Mouse (Mus musculus): ENCODE measurements around the gene Pglyrp1. TPM values are rescaled to one million over a fixed set of nuclear protein-coding genes. Genes with fewer than 3 reads are reported as not detected.

Pglyrp1 gene
- polyA plus RNA-seq, 1 experiment from 2014 or later, result 1.4 TPM

DNA sequence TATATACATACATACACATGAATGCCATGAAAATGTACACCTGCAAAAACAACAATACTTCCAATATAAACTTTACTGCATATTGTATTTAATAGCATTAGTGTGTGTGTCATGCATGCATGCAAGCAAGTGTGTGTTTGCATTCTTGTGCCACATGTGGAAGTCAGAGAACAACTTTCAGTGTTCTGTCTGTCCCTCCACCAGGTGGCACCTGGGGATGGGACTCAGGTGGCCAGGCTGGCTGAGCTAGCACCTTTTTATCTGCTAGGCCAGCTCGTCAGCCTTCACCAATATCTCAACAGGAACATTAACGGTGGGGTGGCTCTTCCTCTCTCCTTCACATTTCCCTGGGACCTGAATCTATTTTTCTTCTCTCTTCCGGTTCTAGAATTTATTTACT is 31.4 kb downstream of the Pglyrp1 start:
- Histone ChIP-seq H3K79me2 (ENCODE audit: inconsistent target) (peaks cover 2% of the 10 kb centered on the region; the same call in 1 of the 2 replicates), H3K27ac (no peak overlapping the region), H3K36me3 (ENCODE audit: inconsistent target) (no peaks in the 10 kb centered on the region), H3K4me3 (ENCODE audit: inconsistent target) (no peak overlapping the region)
- WGBS (ENCODE audit: missing documents), result 88% methylated on average over 3 of the region's 3 CpGs

DNA sequence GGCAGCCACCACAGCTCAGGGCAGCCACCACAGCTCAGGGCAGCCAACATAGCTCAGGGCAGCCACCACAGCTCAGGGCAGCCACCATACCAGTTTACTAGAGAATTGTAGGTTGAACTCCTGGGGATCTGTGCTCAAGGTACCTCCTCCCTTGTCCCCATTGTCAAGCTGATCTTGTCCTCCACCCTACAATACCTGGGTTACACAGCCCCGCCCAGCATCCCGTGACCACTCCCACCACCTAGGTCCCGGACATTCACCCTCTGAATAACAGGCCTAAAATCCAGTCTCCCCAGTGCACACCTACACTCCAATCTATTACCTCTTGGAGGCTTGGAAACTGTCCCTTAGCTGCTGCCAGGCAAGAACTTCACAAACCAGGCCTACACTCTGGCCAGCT is 33.8 kb downstream of the Pglyrp1 start:
- Histone ChIP-seq H3K27ac (no peak overlapping the region), H3K4me3 (ENCODE audit: inconsistent target) (no peak overlapping the region), H3K79me2 (ENCODE audit: inconsistent target) (peaks cover 26% of the 10 kb centered on the region), H3K36me3 (ENCODE audit: inconsistent target) (no peaks in the 10 kb centered on the region)
- WGBS (ENCODE audit: missing documents), result 94% methylated on average over 3 of the region's 3 CpGs

GRCm38 (mm10) chr7:18909797-18910196 is 38.7 kb downstream of the Pglyrp1 start:
- Histone ChIP-seq H3K79me2 (ENCODE audit: inconsistent target) (peaks cover 26% of the 10 kb centered on the region), H3K4me3 (ENCODE audit: inconsistent target) (peak overlapping the region; percentile 91), H3K36me3 (ENCODE audit: inconsistent target) (no peaks in the 10 kb centered on the region), H3K27ac (no peak overlapping the region)
- 3% methylated on average over 17 of the region's 17 CpGs for WGBS (ENCODE audit: missing documents)

- 1% methylated on average over 32 of the region's 33 CpGs for WGBS (ENCODE audit: missing documents)
- no peaks in the 10 kb centered on the region for H3K36me3 ChIP-seq (ENCODE audit: inconsistent target)
- H3K4me3 ChIP-seq (ENCODE audit: inconsistent target), result peak within 1 kb of the TSS; percentile 91
- H3K27ac ChIP-seq, result peak within 1 kb of the TSS; percentile 8; the same call in 1 of the 2 replicates
- H3K79me2 ChIP-seq (ENCODE audit: inconsistent target), result peaks cover 26% of the 10 kb centered on the region
These were observed 39.2 kb downstream of the Pglyrp1 start, which contains the start of gene Ccdc61 for GRCm38 (mm10) chr7:18910241-18910831. Gene Ccdc61, minus strand, starts transcription at chr7:18910415.

DNA sequence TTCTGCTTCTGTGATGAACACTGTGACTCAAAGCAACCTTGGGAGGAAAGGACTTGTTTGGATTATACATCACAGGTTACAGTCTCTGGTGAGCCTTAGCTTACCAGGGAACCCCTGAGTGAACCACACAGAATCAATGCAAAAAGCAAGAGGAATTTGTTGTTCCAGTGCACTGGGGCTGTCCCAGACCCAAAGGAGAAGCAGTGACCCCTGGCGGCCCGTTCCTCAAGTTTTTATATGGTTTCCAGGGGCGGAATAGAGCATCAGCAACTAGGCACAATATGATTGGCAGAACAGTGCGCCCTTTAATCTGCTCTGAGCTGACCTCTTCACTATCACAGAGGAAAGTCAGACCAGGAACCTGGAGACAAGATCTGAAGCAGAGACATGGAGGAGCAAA is 45.1 kb downstream of the Pglyrp1 start:
- 91% methylated on average over 4 of the region's 4 CpGs for WGBS (ENCODE audit: missing documents)
- Histone ChIP-seq H3K36me3 (ENCODE audit: inconsistent target) (no peaks in the 10 kb centered on the region), H3K4me3 (ENCODE audit: inconsistent target) (no peak overlapping the region), H3K79me2 (ENCODE audit: inconsistent target) (no peaks in the 10 kb centered on the region), H3K27ac (no peak overlapping the region)

DNA sequence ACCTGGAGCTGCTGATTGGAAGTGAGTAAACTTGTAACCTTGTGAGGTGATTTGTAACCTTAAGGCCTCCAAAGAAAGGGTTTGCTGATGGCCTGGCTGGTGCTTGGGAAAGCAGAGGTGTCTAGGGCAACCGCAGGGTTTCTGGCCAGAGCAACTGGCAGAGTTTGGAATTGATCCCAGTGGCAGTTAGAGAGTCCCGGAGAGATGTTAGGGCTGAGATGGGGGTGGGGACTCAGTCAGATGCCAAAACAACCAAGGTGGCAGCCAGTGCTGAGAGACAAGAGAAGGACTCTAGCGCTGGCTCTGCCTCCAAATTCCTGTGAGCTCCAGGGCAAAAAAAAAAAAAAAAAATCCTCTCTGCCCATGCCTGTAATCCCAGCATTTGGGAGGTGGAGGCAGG is 46.8 kb downstream of the Pglyrp1 start:
- H3K36me3 ChIP-seq (ENCODE audit: inconsistent target), result no peaks in the 10 kb centered on the region
- WGBS (ENCODE audit: missing documents), result 81% methylated on average over 3 of the region's 3 CpGs
- H3K79me2 ChIP-seq (ENCODE audit: inconsistent target), result no peaks in the 10 kb centered on the region

GRCm38 (mm10) chr7:18921069-18921468 is 49.9 kb downstream of the Pglyrp1 start:
- no peaks in the 10 kb centered on the region for H3K79me2 ChIP-seq (ENCODE audit: inconsistent target)
- H3K4me3 ChIP-seq (ENCODE audit: inconsistent target), result no peak overlapping the region
- no peak overlapping the region for H3K27ac ChIP-seq
- 11% methylated on average over 12 of the region's 12 CpGs for WGBS (ENCODE audit: missing documents)
- no peaks in the 10 kb centered on the region for H3K36me3 ChIP-seq (ENCODE audit: inconsistent target)

More for the DNA sequence above, 46.8 kb downstream of the Pglyrp1 start:
- Histone ChIP-seq H3K4me3 (ENCODE audit: inconsistent target) (no peak overlapping the region), H3K27ac (no peak overlapping the region)

GRCm38 (mm10) chr7:18922807-18923206 is 51.7 kb downstream of the Pglyrp1 start:
- Histone ChIP-seq H3K79me2 (ENCODE audit: inconsistent target) (no peaks in the 10 kb centered on the region), H3K27ac (no peak overlapping the region), H3K4me3 (ENCODE audit: inconsistent target) (no peak overlapping the region), H3K36me3 (ENCODE audit: inconsistent target) (no peaks in the 10 kb centered on the region)
- 69% methylated on average over 5 of the region's 5 CpGs for WGBS (ENCODE audit: missing documents)

GRCm38 (mm10) chr7:18923267-18923666 is 52.1 kb downstream of the Pglyrp1 start:
- WGBS (ENCODE audit: missing documents), result 89% methylated on average over 11 of the region's 11 CpGs
- no peaks in the 10 kb centered on the region for H3K36me3 ChIP-seq (ENCODE audit: inconsistent target)
- no peak overlapping the region for H3K27ac ChIP-seq
- H3K4me3 ChIP-seq (ENCODE audit: inconsistent target), result no peak overlapping the region
- H3K79me2 ChIP-seq (ENCODE audit: inconsistent target), result no peaks in the 10 kb centered on the region

DNA sequence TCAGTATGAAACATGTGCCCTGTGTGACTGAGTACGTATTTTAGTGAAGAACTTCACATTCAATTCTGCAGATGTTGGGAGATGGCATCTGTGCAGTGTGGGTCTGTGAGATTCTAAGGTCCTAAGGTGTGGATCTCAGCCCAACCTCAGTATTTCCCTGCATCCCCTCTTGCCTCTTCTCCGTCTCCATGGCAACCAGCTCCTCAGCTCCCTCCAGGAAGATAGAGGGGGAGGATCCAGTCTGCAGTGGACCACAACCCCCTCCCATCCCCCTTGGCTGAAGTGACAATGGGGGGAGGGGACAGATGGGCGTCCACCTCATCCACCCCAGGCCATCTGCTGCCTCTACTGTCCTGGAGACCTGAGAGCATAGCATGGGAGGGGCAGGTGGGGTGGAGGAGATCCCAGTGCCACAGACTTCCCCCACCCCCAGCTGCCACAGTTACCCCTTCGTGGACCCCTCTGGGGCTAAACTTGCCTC is 52.6 kb downstream of the Pglyrp1 start:
- Histone ChIP-seq H3K4me3 (ENCODE audit: inconsistent target) (no peak overlapping the region), H3K27ac (no peak overlapping the region), H3K79me2 (ENCODE audit: inconsistent target) (no peaks in the 10 kb centered on the region), H3K36me3 (ENCODE audit: inconsistent target) (no peaks in the 10 kb centered on the region)
- 73% methylated on average over 4 of the region's 4 CpGs for WGBS (ENCODE audit: missing documents)

- H3K4me3 ChIP-seq (ENCODE audit: inconsistent target), result no peak overlapping the region
- H3K27ac ChIP-seq, result no peak overlapping the region
- WGBS (ENCODE audit: missing documents), result 40% methylated on average over 8 of the region's 8 CpGs
- no peaks in the 10 kb centered on the region for H3K79me2 ChIP-seq (ENCODE audit: inconsistent target)
- no peaks in the 10 kb centered on the region for H3K36me3 ChIP-seq (ENCODE audit: inconsistent target)
These were observed 53.2 kb downstream of the Pglyrp1 start for GRCm38 (mm10) chr7:18924321-18924720.

- Histone ChIP-seq H3K27ac (no peak within 1 kb of the TSS), H3K36me3 (ENCODE audit: inconsistent target) (no peaks in the 10 kb centered on the region), H3K4me3 (ENCODE audit: inconsistent target) (no peak within 1 kb of the TSS), H3K79me2 (ENCODE audit: inconsistent target) (no peaks in the 10 kb centered on the region)
- WGBS (ENCODE audit: missing documents), result 3% methylated on average over 28 of the region's 45 CpGs
These were observed 54.2 kb downstream of the Pglyrp1 start, which contains the start of gene Nova2 for GRCm38 (mm10) chr7:18925162-18925938. Gene Nova2, plus strand, starts transcription at chr7:18925888.

GRCm38 (mm10) chr7:18926041-18926790 is 55.1 kb downstream of the Pglyrp1 start:
- Histone ChIP-seq H3K4me3 (ENCODE audit: inconsistent target) (no peak overlapping the region), H3K36me3 (ENCODE audit: inconsistent target) (no peaks in the 10 kb centered on the region), H3K27ac (no peak overlapping the region), H3K79me2 (ENCODE audit: inconsistent target) (no peaks in the 10 kb centered on the region)
- 10% methylated on average over 35 of the region's 42 CpGs for WGBS (ENCODE audit: missing documents)

- no peaks in the 10 kb centered on the region for H3K36me3 ChIP-seq (ENCODE audit: inconsistent target)
- no peak overlapping the region for H3K27ac ChIP-seq
- no peaks in the 10 kb centered on the region for H3K79me2 ChIP-seq (ENCODE audit: inconsistent target)
- no peak overlapping the region for H3K4me3 ChIP-seq (ENCODE audit: inconsistent target)
- WGBS (ENCODE audit: missing documents), result 48% methylated on average over 6 of the region's 6 CpGs
These were observed 55.8 kb downstream of the Pglyrp1 start for GRCm38 (mm10) chr7:18926911-18927310.
